Mouse (Mus musculus): ENCODE data around the gene Scn8a. TPM values are rescaled to one million over a fixed set of nuclear protein-coding genes. Genes with fewer than 3 reads are reported as not detected.

Gene Scn8a
- 2.8 TPM for total RNA-seq (2023)

GRCm38 (mm10) chr15:100869558-100869957, at the start of gene Scn8a:
Gene Scn8a, plus strand, starts transcription at chr15:100869858.

GRCm38 (mm10) chr15:101047194-101047555, 177.5 kb downstream of the Scn8a start, which contains the start of gene Gm47841:
Gene Gm47841, minus strand, starts transcription at chr15:101047397.

GRCm38 (mm10) chr15:101077813-101078730, 208.4 kb downstream of the Scn8a start, which contains the start of gene Fignl2:
Gene Fignl2, minus strand, starts transcription at chr15:101078567.

Other genes starting within 250 kb of the Scn8a start
- 4.6 TPM for gene Smagp, start 232.9 kb upstream of the Scn8a start, total RNA-seq (2023)
- gene Bin2, start 200.3 kb upstream of the Scn8a start, total RNA-seq (2023): 329 TPM
- 3.3 TPM for gene Cela1, start 181.9 kb upstream of the Scn8a start, total RNA-seq (2023)
- 185 TPM for gene Galnt6, start 140.5 kb upstream of the Scn8a start, total RNA-seq (2023)
- 10.0 TPM for gene Slc4a8, start 108.1 kb upstream of the Scn8a start, total RNA-seq (2023)
- not detected for gene Gm47841, start 177.5 kb downstream of the Scn8a start, total RNA-seq (2023)
- gene Fignl2, start 208.7 kb downstream of the Scn8a start, total RNA-seq (2023): not detected
- not detected for gene Ankrd33, start 245.9 kb downstream of the Scn8a start, total RNA-seq (2023)